Mouse (Mus musculus) G1E (cell line): ENCODE results near the gene Tubb5. TPM values are rescaled to one million over a fixed set of nuclear protein-coding genes. Genes with fewer than 3 reads are reported as not detected.

ENCODE experiments used
- ATAC-seq: 2 replicates; pipeline ENCODE4 v1.8.0; 2016; ENCODE audit warnings: mild to moderate bottlenecking; ENCODE audit not compliant: insufficient number of reproducible peaks, poor library complexity, low FRiP score, severe bottlenecking; ENCODE audit errors: extremely low read depth
- DNase-seq: peaks from one replicate; pipeline ENCODE4 v3.0.0; 2012; ENCODE audit warnings: low spot score
- H3K27me3 ChIP-seq: 2 replicates; pipeline ENCODE4 v1.6.1; 2012; ENCODE audit warnings: mild to moderate bottlenecking, low read length, inconsistent platforms; ENCODE audit not compliant: insufficient read depth
- H3K36me3 ChIP-seq: replicated peaks from 2 replicates; pipeline ENCODE3; 2012; ENCODE audit warnings: mild to moderate bottlenecking, inconsistent platforms
- H3K4me1 ChIP-seq: 2 replicates; pipeline ENCODE4 v1.6.1; 2012; ENCODE audit warnings: low read depth, low read length, inconsistent platforms, mixed read lengths; ENCODE audit not compliant: insufficient read depth
- H3K4me3 ChIP-seq: 2 replicates; pipeline ENCODE4 v1.5.1; 2012; ENCODE audit warnings: low read depth, mild to moderate bottlenecking, inconsistent platforms, low read length, moderate library complexity, mixed read lengths
- H3K9me3 ChIP-seq: replicated peaks from 2 replicates; pipeline ENCODE4 v1.6.1; 2012; ENCODE audit warnings: inconsistent platforms
- CTCF ChIP-seq: IDR thresholded peaks from 2 replicates; pipeline ENCODE4 v1.5.1; 2012; ENCODE audit warnings: low read depth, low read length, inconsistent platforms, mixed read lengths
- GATA1 ChIP-seq: IDR thresholded peaks from 2 replicates; pipeline ENCODE4 v1.6.1; 2012; ENCODE audit warnings: borderline replicate concordance, low read length, inconsistent platforms, mixed read lengths
- GATA2 ChIP-seq: IDR thresholded peaks from 2 replicates; pipeline ENCODE4 v1.6.1; 2012; ENCODE audit warnings: low read depth, low read length, inconsistent platforms, borderline replicate concordance
- POLR2AphosphoS5 ChIP-seq: IDR thresholded peaks from 2 replicates; pipeline ENCODE4 v1.6.1; 2012; ENCODE audit warnings: low read depth, low read length, inconsistent platforms; ENCODE audit not compliant: insufficient replicate concordance
- TAL1 ChIP-seq: conservative IDR thresholded peaks from 2 replicates; pipeline ENCODE4 v1.6.1; 2012; ENCODE audit warnings: low read depth, low read length, inconsistent platforms, mixed read lengths
- polyA plus RNA-seq: library from polyadenylated mRNA; stranded (reverse); fragments of >175 nt; gene quantifications from 2 replicates; pipeline ENCODE4 v1.2.3, GENCODE M21; 2012
- total RNA-seq, 2 experiments: library from RNA; stranded (forward) in 1 of 2; stranded (reverse) in 1 of 2; fragments of 200-1000 nt in 1 of 2; fragments of >200 nt in 1 of 2; fragmentation: Nextera tagmentation in 1 of 2; gene quantifications; 2 replicates each; pipeline ENCODE4 v1.2.3; 2014 to 2017

Gene Tubb5
- total and polyA plus RNA-seq, 3 experiments: 510 to 849 (median 817) TPM

DNA sequence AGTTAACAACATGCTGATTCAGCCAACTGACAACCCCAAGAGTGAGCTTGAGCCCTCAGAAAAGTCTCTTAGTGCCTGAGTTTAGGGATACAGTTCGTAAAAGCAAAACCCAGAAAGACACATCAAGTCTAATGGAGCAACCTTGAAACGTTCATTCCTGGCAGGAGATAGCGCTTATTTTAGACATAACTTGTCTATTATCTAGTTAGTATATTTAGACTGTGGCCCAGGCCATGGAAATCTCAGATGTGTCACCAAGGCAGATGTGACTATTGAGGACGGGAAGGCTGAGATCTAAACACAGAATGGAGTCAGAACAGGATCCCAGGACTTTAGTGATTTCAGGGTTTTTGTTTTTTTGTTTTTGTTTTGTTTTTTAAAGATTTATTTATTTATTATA, 53.0 kb downstream of the Tubb5 start:
- H3K36me3 ChIP-seq: no peaks in the 10 kb centered on the region
- DNase-seq (no peak), ATAC-seq (no peak)
- H3K4me3 ChIP-seq: no peak overlapping the region
- TF ChIP-seq TAL1 (no peak), CTCF (no peak), POLR2AphosphoS5 (no peak), GATA2 (no peak), GATA1 (no peak)
- no peaks in the 10 kb centered on the region for H3K9me3 ChIP-seq
- peaks cover 5% of the 10 kb centered on the region for H3K27me3 ChIP-seq
- peaks cover 32% of the 10 kb centered on the region for H3K4me1 ChIP-seq

GRCm38 (mm10) chr17:35783944-35784343, 54.2 kb downstream of the Tubb5 start:
- TF ChIP-seq CTCF (no peak), POLR2AphosphoS5 (no peak), GATA1 (no peak), GATA2 (no peak), TAL1 (no peak)
- DNase-seq (no peak), ATAC-seq (peak; percentile 40)
- H3K36me3 ChIP-seq: no peaks in the 10 kb centered on the region
- no peaks in the 10 kb centered on the region for H3K9me3 ChIP-seq
- H3K27me3 ChIP-seq: no peaks in the 10 kb centered on the region
- no peak overlapping the region for H3K4me3 ChIP-seq
- H3K4me1 ChIP-seq: peaks cover 40% of the 10 kb centered on the region

Other genes with a start within 250 kb of the Tubb5 start
Only the 20 nearest of the 24 such genes appear.
- not detected in 2 replicates for gene Mucl3, start 194.6 kb downstream of the Tubb5 start, total RNA-seq (2014; fragmentation: Nextera tagmentation)
- 0.06 and 0.16 TPM in 2 replicates for gene Mucl3, start 194.6 kb downstream of the Tubb5 start, total RNA-seq (2017)
- gene Mucl3, start 194.6 kb downstream of the Tubb5 start, polyA plus RNA-seq: not detected in 2 replicates
- gene Vars2, start 170.7 kb downstream of the Tubb5 start, total RNA-seq (2014; fragmentation: Nextera tagmentation): 23.8 and 24.6 TPM in 2 replicates
- gene Vars2, start 170.7 kb downstream of the Tubb5 start, total RNA-seq (2017): 10.8 and 11.0 TPM in 2 replicates
- 93.9 and 135 TPM in 2 replicates for gene Vars2, start 170.7 kb downstream of the Tubb5 start, polyA plus RNA-seq
- gene Gtf2h4, start 164.6 kb downstream of the Tubb5 start, total RNA-seq (2014; fragmentation: Nextera tagmentation): 33.4 and 45.3 TPM in 2 replicates
- gene Gtf2h4, start 164.6 kb downstream of the Tubb5 start, total RNA-seq (2017): 22.7 and 29.5 TPM in 2 replicates
- gene Gtf2h4, start 164.6 kb downstream of the Tubb5 start, polyA plus RNA-seq: 26.4 and 27.1 TPM in 2 replicates
- gene Ddr1, start 133.7 kb downstream of the Tubb5 start, total RNA-seq (2014; fragmentation: Nextera tagmentation): not detected in 2 replicates
- gene Ddr1, start 133.7 kb downstream of the Tubb5 start, total RNA-seq (2017): 0.06 TPM in 1 of 2 replicates, not detected in the other
- 0.04 and 0.06 TPM in 2 replicates for gene Ddr1, start 133.7 kb downstream of the Tubb5 start, polyA plus RNA-seq
- 13.7 and 21.4 TPM in 2 replicates for gene Ier3, start 16.6 kb downstream of the Tubb5 start, total RNA-seq (2014; fragmentation: Nextera tagmentation)
- gene Ier3, start 16.6 kb downstream of the Tubb5 start, total RNA-seq (2017): 49.5 and 61.2 TPM in 2 replicates
- 33.5 and 39.8 TPM in 2 replicates for gene Ier3, start 16.6 kb downstream of the Tubb5 start, polyA plus RNA-seq
- 68.5 and 73.7 TPM in 2 replicates for gene Flot1, start 15.1 kb downstream of the Tubb5 start, total RNA-seq (2014; fragmentation: Nextera tagmentation)
- 93.5 and 97.6 TPM in 2 replicates for gene Flot1, start 15.1 kb downstream of the Tubb5 start, total RNA-seq (2017)
- gene Flot1, start 15.1 kb downstream of the Tubb5 start, polyA plus RNA-seq: 65.3 and 84.9 TPM in 2 replicates
- 197 and 209 TPM in 2 replicates for gene Mdc1, start 3.2 kb upstream of the Tubb5 start, total RNA-seq (2014; fragmentation: Nextera tagmentation)
- gene Mdc1, start 3.2 kb upstream of the Tubb5 start, total RNA-seq (2017): 10.8 and 15.8 TPM in 2 replicates
- gene Mdc1, start 3.2 kb upstream of the Tubb5 start, polyA plus RNA-seq: 18.2 and 29.7 TPM in 2 replicates
- 39.9 and 59.9 TPM in 2 replicates for gene Nrm, start 23.0 kb upstream of the Tubb5 start, total RNA-seq (2014; fragmentation: Nextera tagmentation)
- 51.0 and 53.3 TPM in 2 replicates for gene Nrm, start 23.0 kb upstream of the Tubb5 start, total RNA-seq (2017)
- 23.4 and 33.1 TPM in 2 replicates for gene Nrm, start 23.0 kb upstream of the Tubb5 start, polyA plus RNA-seq
- 61.9 and 73.7 TPM in 2 replicates for gene Ppp1r18, start 27.3 kb upstream of the Tubb5 start, total RNA-seq (2014; fragmentation: Nextera tagmentation)
- gene Ppp1r18, start 27.3 kb upstream of the Tubb5 start, total RNA-seq (2017): 31.1 and 33.1 TPM in 2 replicates
- gene Ppp1r18, start 27.3 kb upstream of the Tubb5 start, polyA plus RNA-seq: 87.9 and 103 TPM in 2 replicates
- gene Dhx16, start 41.5 kb upstream of the Tubb5 start, total RNA-seq (2014; fragmentation: Nextera tagmentation): 48.8 and 56.3 TPM in 2 replicates
- 76.8 and 81.1 TPM in 2 replicates for gene Dhx16, start 41.5 kb upstream of the Tubb5 start, total RNA-seq (2017)
- gene Dhx16, start 41.5 kb upstream of the Tubb5 start, polyA plus RNA-seq: 73.6 and 77.5 TPM in 2 replicates
- 32.7 and 45.0 TPM in 2 replicates for gene 2310061I04Rik, start 59.1 kb upstream of the Tubb5 start, total RNA-seq (2014; fragmentation: Nextera tagmentation)
- 3.1 and 3.3 TPM in 2 replicates for gene 2310061I04Rik, start 59.1 kb upstream of the Tubb5 start, total RNA-seq (2017)
- gene 2310061I04Rik, start 59.1 kb upstream of the Tubb5 start, polyA plus RNA-seq: 163 and 185 TPM in 2 replicates
- gene Atat1, start 71.8 kb upstream of the Tubb5 start, total RNA-seq (2014; fragmentation: Nextera tagmentation): 18.1 and 18.3 TPM in 2 replicates
- 7.3 and 10.5 TPM in 2 replicates for gene Atat1, start 71.8 kb upstream of the Tubb5 start, total RNA-seq (2017)
- gene Atat1, start 71.8 kb upstream of the Tubb5 start, polyA plus RNA-seq: 16.3 and 17.3 TPM in 2 replicates
- 107 and 118 TPM in 2 replicates for gene Mrps18b, start 78.1 kb upstream of the Tubb5 start, total RNA-seq (2014; fragmentation: Nextera tagmentation)
- 103 and 127 TPM in 2 replicates for gene Mrps18b, start 78.1 kb upstream of the Tubb5 start, total RNA-seq (2017)
- 7.8 and 8.9 TPM in 2 replicates for gene Mrps18b, start 78.1 kb upstream of the Tubb5 start, polyA plus RNA-seq
- 85.7 and 93.8 TPM in 2 replicates for gene Ppp1r10, start 78.1 kb upstream of the Tubb5 start, total RNA-seq (2014; fragmentation: Nextera tagmentation)
- gene Ppp1r10, start 78.1 kb upstream of the Tubb5 start, total RNA-seq (2017): 64.7 and 77.3 TPM in 2 replicates
- gene Ppp1r10, start 78.1 kb upstream of the Tubb5 start, polyA plus RNA-seq: 30.9 and 33.0 TPM in 2 replicates
- gene Abcf1, start 131.5 kb upstream of the Tubb5 start, total RNA-seq (2014; fragmentation: Nextera tagmentation): 77.0 and 80.6 TPM in 2 replicates
- 129 and 176 TPM in 2 replicates for gene Abcf1, start 131.5 kb upstream of the Tubb5 start, total RNA-seq (2017)
- gene Abcf1, start 131.5 kb upstream of the Tubb5 start, polyA plus RNA-seq: 167 and 196 TPM in 2 replicates
- gene Gnl1, start 141.5 kb upstream of the Tubb5 start, total RNA-seq (2014; fragmentation: Nextera tagmentation): 18.5 and 22.9 TPM in 2 replicates
- 28.6 and 29.5 TPM in 2 replicates for gene Gnl1, start 141.5 kb upstream of the Tubb5 start, total RNA-seq (2017)
- gene Gnl1, start 141.5 kb upstream of the Tubb5 start, polyA plus RNA-seq: 120 and 121 TPM in 2 replicates
- 38.6 and 49.4 TPM in 2 replicates for gene Prr3, start 141.9 kb upstream of the Tubb5 start, total RNA-seq (2014; fragmentation: Nextera tagmentation)
- 11.4 and 15.6 TPM in 2 replicates for gene Prr3, start 141.9 kb upstream of the Tubb5 start, total RNA-seq (2017)
- 30.1 and 33.1 TPM in 2 replicates for gene Prr3, start 141.9 kb upstream of the Tubb5 start, polyA plus RNA-seq
- gene H2-T24, start 182.3 kb upstream of the Tubb5 start, total RNA-seq (2014; fragmentation: Nextera tagmentation): 16.6 TPM in 1 of 2 replicates, not detected in the other
- gene H2-T24, start 182.3 kb upstream of the Tubb5 start, total RNA-seq (2017): 5.8 and 6.9 TPM in 2 replicates
- 0.47 and 0.50 TPM in 2 replicates for gene H2-T24, start 182.3 kb upstream of the Tubb5 start, polyA plus RNA-seq
- gene H2-T23, start 194.5 kb upstream of the Tubb5 start, total RNA-seq (2014; fragmentation: Nextera tagmentation): 2.3 and 11.3 TPM in 2 replicates
- gene H2-T23, start 194.5 kb upstream of the Tubb5 start, total RNA-seq (2017): 21.6 and 29.4 TPM in 2 replicates
- 9.5 and 9.8 TPM in 2 replicates for gene H2-T23, start 194.5 kb upstream of the Tubb5 start, polyA plus RNA-seq
- 6.5 and 12.0 TPM in 2 replicates for gene H2-T22, start 204.4 kb upstream of the Tubb5 start, total RNA-seq (2014; fragmentation: Nextera tagmentation)
- 20.0 and 22.8 TPM in 2 replicates for gene H2-T22, start 204.4 kb upstream of the Tubb5 start, total RNA-seq (2017)
- gene H2-T22, start 204.4 kb upstream of the Tubb5 start, polyA plus RNA-seq: 3.1 and 5.7 TPM in 2 replicates